Mouse (Mus musculus) left cerebral cortex, adult 2 months (tissue): Measurements from ENCODE around the gene Best1. TPM values are rescaled to one million over a fixed set of nuclear protein-coding genes. Genes with fewer than 3 reads are reported as not detected.
A peak's percentile ranks its signal among the peaks of the same experiment; 100 is the strongest.

Experiments
- DNase-seq, 2 experiments: peaks; one replicate each; pipeline ENCODE4 v3.0.0; 2021 to 2022; ENCODE audit warnings: low spot score in 2 of 2, mixed read lengths in 1 of 2; ENCODE audit errors: extremely low spot score in 1 of 2
- H3K27ac ChIP-seq: fragments of 200-600 bp; 2 replicates; pipeline ENCODE4 v1.8.1; 2022
- H3K4me3 ChIP-seq: fragments of 200-600 bp; 2 replicates; pipeline ENCODE4 v1.8.1; 2022
- CTCF ChIP-seq: fragments of 200-600 bp; IDR thresholded peaks from 2 replicates; pipeline ENCODE4 v1.8.1; 2022; ENCODE audit warnings: antibody characterized with exemption, mild to moderate bottlenecking, moderate library complexity
- intact Hi-C: fragments of 180-260 bp; cut with DNase I; formaldehyde crosslinking; loops from one replicate; pipeline ENCODE4 v1.15.1; 2025
- long read RNA-seq, 2 experiments: library from polyadenylated mRNA; stranded (forward); transcript quantifications; one replicate each; pipeline ENCODE4 v2.0.0; 2021; ENCODE audit warnings: borderline mapping rate in 2 of 2
- total RNA-seq, 2 experiments: library from RNA; stranded (reverse); gene quantifications; 2 replicates each; pipeline ENCODE4 v1.2.3; 2021

Best1 gene
- under 1 TPM; 0.49 to 0.75 TPM for total RNA-seq
- long read RNA-seq, experiment 1: 0 reads
- long read RNA-seq, experiment 2: 0 reads

DNA sequence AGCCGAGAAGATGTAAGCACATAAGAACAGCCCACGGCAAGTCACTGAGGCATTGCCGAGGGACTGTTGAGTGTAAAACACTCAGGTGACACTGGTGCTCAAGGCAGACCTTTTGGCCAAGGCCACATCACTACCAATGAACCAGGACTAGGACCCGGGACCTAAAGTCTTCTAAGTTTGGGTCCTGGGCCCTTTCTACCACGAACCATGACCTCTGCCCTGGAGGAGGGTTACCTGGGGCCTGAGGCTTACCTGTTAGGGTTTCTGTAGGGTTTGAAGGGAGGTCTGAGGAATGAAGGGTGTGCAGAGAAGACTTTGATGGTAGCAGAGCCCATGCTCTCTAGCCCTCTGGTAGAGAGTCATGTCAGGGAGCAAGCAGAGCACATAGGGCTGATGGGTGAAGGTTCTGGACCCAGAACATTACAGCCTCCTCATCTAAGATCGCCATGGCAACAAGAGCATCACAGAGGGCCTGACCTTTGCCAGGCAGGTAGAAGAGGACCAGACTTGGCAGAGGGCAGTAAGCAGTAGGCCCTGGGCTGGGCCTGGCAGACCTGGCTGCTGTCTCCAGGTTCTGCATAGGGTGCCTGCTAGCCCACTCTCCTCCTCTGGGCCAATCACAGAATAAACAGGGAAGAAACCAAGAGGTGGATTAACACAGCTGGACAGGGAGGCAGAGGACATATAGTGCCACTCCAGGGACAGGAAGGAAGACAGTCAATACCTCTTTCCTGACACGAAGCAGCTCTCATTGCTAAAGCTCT lies at the start of gene Best1, which contains the start of gene Rab3il1:
TSS of gene Best1 (minus strand) at position 428 of the 764 bp plus-strand sequence.
TSS of gene Rab3il1 (plus strand) at position 464 of the 764 bp plus-strand sequence.
- TF ChIP-seq CTCF: no peak
- intact Hi-C loops: loop anchor here (2.0 kb wide), 1 partner anchor 21 kb away; no protein-coding TSS in a partner anchor
- no peak for DNase-seq
- Histone ChIP-seq H3K27ac (no peak within 1 kb of the TSS), H3K4me3 (no peak within 1 kb of the TSS)

DNA sequence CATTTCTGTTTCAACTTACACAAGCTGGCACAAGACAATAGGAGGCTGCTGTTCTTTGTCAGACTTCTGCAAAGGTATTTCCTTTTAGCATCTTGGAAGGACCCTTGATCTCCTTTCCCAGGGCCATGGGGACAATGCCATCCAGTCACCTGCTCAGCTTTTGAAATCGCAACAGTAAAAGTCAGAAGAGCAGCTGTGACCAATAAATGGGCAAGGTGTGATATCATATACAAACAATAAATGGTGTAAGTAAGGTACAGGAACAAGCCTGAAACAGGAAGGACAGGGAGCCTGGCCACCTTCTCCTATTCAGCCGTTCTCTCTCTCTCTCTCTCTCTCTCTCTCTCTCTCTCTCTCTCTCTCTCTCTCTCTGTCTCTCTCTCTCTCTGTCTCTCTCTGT lies 49.0 kb upstream of the Best1 start:
- Histone ChIP-seq H3K4me3 (no peak overlapping the region), H3K27ac (no peak overlapping the region)
- intact Hi-C loops: no loop called here
- DNase-seq: no peak
- no peak for TF ChIP-seq CTCF

DNA sequence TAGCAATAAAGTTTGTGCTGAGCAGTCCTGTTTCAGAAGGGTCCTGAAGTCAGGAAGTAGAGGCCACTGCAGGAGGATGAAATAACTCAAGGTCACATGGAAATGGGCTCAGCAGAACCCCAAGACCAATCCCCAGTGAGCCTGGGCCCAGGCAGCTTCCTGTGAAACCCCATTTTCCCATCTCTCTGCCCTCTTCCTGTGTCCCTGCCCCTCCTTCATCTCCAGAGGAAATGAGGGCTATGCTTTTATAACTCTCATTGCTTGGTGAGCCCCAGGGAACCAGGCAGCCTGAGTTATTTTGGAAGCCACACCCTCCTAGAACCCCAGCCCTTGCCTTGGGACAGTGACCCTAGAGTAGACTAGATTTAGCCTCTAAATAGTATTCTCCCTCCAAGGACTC lies 48.1 kb upstream of the Best1 start:
- no peak for DNase-seq
- Histone ChIP-seq H3K27ac (no peak overlapping the region), H3K4me3 (no peak overlapping the region)
- intact Hi-C loops: no loop called here
- no peak for TF ChIP-seq CTCF

DNA sequence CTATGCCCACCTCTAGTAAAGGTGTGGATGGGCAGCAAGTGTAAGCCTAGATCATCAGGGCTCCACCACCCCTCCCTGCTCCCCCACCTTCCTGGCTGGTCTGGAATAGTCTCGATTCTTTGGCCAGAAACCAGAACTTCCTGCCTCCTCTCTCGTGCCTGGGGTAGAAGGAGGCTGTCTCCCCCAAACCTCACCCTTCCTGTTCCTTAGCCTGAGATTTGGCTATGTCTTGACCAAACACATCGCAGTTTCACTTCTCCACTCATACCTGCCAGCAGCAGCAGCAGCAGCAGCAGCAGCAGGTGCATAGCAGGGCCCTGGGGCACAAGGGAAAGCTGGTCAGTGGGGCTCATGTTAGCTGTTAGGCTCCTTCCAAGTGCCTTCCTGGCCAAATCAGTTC lies 45.5 kb upstream of the Best1 start:
- H3K27ac ChIP-seq: no peak overlapping the region
- intact Hi-C loops: no loop called here

DNA sequence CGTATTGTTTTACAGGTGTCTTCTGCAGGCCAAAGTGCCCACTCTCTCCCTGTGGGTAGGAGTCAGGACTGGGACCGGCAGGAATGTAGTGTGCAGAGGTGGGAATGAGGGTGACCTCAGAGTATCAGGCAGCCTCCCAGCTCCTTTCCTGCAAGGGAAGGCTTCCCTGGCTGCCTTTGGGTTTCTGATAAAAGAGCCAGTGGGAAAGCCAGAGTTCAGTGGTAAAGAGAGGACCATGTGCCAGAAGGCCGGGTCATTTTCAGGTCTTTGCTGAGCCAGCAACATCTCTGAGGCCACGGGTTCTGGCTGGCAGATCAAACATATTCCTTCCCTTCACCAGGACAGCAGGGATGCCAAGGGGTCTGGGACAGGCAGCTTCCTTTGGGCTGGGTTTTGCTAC lies 44.9 kb upstream of the Best1 start:
- intact Hi-C loops: no loop called here
- TF ChIP-seq CTCF: no peak
- Histone ChIP-seq H3K27ac (no peak overlapping the region), H3K4me3 (no peak overlapping the region)
- DNase-seq: no peak

More for the DNA sequence above, 45.5 kb upstream of the Best1 start:
- DNase-seq: no peak
- H3K4me3 ChIP-seq: no peak overlapping the region
- no peak for TF ChIP-seq CTCF

DNA sequence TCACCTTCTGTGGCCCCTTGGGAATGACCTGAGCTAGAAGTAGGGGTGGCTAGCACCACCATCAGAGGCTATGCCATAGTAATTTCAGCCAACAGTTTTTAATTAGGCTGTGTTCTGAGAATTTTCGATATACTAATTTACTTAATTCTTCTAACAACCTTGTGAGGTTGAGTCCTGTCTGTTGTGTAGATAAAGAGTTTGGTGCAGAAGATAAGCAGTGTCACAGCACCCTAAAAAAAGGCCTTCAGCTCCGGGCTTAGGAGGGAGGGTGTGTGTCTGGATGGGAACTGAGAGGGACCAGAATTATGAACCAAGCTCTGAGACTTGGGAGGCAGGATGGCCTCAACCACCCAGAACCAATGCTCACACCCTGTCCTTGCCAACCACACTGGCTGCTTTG lies 44.3 kb upstream of the Best1 start:
- DNase-seq: no peak
- intact Hi-C loops: no loop called here
- no peak overlapping the region for H3K27ac ChIP-seq
- H3K4me3 ChIP-seq: no peak overlapping the region
- no peak for TF ChIP-seq CTCF

DNA sequence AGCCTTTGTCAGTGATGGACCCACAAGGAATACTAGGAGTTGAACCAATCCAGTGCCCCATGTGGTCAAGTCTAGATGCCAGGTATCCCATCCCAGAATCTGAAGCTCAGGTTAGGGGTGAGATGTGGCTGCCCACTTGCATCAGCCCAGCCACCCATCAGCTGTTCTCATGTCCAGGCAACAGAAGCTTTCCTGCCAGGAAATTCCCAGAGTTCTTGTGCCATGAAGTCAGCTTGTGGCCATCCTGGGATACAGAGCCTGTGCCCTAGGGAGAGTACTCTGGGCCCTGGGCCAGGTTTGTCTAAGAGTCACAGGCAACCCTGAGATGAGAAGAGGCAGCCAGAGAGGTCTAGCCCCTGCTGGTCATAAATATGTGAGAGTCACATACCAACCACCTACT lies 42.2 kb upstream of the Best1 start:
- intact Hi-C loops: loop anchor here (5.0 kb wide), 1 partner anchor 159 kb away; the partner anchor contains the start of genes Fen1 and Tmem258
- Histone ChIP-seq H3K27ac (no peak overlapping the region), H3K4me3 (no peak overlapping the region)
- TF ChIP-seq CTCF: no peak
- no peak for DNase-seq

DNA sequence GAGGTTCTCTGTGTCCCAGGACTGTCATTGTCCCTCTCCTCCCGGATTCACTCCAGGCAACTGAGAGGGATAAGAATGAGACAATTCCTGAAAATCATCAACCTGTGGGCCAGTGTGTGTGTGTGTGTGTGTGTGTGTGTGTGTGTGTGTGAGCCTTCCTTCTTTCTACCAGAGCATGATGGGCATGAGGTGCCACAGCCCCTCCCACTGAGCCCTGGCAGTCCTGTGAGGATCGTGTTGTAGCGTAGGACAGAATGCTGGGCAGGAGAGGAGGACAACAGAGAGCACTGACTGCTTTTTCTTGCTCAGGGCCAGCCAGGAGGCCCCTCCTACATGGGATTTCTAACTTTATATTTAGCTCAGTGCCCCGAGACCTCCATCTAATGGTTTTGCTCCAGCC lies 41.4 kb upstream of the Best1 start:
- DNase-seq: no peak
- intact Hi-C loops: loop anchor here (5.0 kb wide), 1 partner anchor 159 kb away; the partner anchor contains the start of genes Fen1 and Tmem258
- TF ChIP-seq CTCF: no peak
- peak overlapping the region; percentile 75 for H3K4me3 ChIP-seq
- no peak overlapping the region for H3K27ac ChIP-seq

DNA sequence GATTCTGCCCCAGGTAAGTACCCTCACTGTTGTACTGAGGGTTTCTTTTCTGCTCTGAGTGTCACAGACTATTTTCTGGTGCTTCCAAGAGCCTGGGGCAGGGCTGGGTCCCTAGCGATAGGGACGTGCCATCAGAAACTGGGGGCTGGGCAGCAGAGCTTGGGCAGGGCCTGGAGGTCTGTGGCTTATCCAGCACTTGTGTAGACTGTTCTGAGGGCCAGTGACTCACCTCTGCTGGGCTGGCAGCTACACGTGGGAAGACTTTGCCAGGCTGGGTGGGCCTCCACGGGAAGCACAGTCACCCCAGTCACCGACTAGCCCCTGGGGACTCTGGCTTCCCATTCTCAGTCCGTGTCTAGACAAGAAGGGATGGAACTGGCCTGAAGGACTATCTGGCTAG lies 40.8 kb upstream of the Best1 start:
- peak overlapping the region; percentile 81 for H3K27ac ChIP-seq
- TF ChIP-seq CTCF: no peak
- intact Hi-C loops: loop anchor here (5.0 kb wide), 1 partner anchor 160 kb away; the partner anchor contains the start of genes Fen1 and Tmem258
- peak overlapping the region; percentile 75 for H3K4me3 ChIP-seq
- DNase-seq: no peak

DNA sequence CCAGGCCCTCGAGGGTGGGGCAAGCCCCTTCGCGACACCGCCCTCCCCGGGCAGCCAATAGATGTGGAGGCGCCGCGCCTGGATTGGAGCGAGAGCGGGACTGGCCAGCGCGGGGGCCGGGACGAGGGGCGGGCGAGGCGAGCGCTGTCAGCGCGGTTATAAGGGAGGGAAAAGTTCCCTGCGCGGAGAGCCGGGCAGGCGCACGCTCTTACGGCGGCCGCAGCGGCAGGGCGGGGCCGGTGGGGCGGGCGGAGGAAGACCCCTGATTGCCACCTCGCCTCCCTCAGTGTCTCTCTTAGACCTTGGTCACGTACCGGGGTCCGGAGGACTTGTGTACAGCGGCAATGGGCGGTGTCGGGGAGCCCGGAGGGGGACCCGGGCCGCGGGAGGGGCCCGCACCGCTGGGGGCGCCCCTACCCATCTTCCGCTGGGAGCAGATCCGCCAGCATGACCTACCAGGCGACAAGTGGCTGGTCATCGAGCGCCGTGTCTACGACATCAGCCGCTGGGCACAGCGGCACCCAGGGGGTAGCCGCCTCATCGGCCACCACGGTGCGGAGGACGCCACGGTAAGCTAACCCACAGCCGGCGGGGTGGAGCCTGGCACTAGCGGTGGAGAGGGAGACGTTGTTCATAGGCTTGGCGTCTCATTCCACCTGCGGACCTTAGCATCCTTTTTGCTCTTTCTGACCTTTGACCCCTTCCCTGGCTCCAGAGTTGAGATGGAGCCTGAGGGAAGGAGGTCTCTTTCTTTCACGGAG lies 40.1 kb upstream of the Best1 start, which contains the start of gene Fads3:
TSS of gene Fads3 (plus strand) at position 182 of the 761 bp plus-strand sequence.
- Histone ChIP-seq H3K27ac (peak within 1 kb of the TSS; percentile 81), H3K4me3 (peak within 1 kb of the TSS; percentile 75)
- peak; percentile 76 to 82 for DNase-seq
- intact Hi-C loops: loop anchor here (2.0 to 5.0 kb wide), 2 partner anchors 141 to 161 kb away; partner anchors contain the start of genes Fads1, Fen1 and Tmem258
- TF ChIP-seq CTCF: peak; percentile 16

DNA sequence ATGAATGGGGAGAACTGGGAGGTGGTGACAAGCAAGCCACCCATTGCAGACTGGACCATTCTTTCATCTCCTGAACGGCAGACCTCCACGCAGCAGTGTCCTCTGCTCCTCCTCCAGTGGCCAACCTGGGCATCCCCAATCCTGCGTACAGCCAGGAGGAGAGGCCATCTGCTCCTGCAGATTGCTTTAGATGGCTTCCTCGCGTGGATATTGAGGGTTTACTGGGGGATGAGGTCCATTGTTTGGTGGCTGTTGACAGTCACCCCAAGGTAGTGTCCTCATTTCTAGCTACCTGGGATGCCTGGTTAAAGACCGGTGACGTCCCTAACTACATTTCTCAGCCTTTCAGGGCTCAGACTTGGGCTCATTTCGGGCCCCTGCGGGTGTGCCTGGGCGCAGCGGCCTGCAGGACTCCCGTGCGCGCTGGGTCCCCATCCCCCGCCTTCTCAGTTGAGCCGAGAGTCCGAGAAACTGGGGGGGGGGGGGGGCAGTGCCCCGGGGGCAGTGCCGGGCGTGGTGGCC lies 39.5 kb upstream of the Best1 start:
- no peak for DNase-seq
- Histone ChIP-seq H3K4me3 (peak overlapping the region; percentile 75), H3K27ac (peak overlapping the region; percentile 81)
- intact Hi-C loops: loop anchor here (2.0 to 5.0 kb wide), 2 partner anchors 142 to 161 kb away; partner anchors contain the start of genes Fads1, Fen1 and Tmem258
- no peak; the same call in 1 of the 2 replicates for TF ChIP-seq CTCF
